Comparison of ENCODE assay signal across 13 mouse cellular contexts in the genomic region with DNA sequence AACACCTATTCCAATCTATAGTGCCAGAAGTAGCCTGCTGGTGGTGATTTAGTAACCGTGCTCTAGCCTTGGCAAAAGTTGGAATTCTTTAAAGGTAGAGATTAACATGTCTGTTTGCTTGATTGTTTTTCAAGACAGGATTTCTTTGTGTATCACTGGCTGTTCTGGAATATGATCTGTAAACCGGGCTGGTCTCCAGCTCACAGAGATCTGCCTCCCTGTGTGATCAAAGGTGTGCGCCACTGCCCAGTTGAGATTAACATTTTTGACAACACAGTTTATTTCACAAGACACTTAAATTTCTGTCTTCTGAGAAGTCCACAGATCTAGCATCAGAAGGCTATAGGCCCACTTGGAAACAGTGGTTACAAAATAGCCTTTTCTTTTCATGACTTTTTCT.
"Had no signal": no experiment of that assay in that cellular context is flagged by ENCODE, and none has a peak within 500 bp of the region (broad histone marks: within the 10 kb centered on the region; RNA-seq: fewer than 3 reads in every experiment).

No protein-coding gene starts in this region.

- H3K9ac ChIP-seq: limb, embryonic 15.5 days; lung, embryonic 15.5 days; midbrain, embryonic 13.5 days; stomach, embryonic 15.5 days had no signal

- H3K36me3 ChIP-seq: limb, embryonic 15.5 days; lung, embryonic 15.5 days; midbrain, embryonic 13.5 days; stomach, embryonic 15.5 days had no signal

- H3K9me3 ChIP-seq: limb, embryonic 15.5 days; lung, embryonic 15.5 days; midbrain, embryonic 13.5 days; stomach, embryonic 15.5 days had no signal

- ATAC-seq: intestine, postnatal 0 days; midbrain, embryonic 13.5 days had no signal

- H3K27ac ChIP-seq: left cerebral cortex, adult 2 months; limb, embryonic 15.5 days; lung, embryonic 15.5 days; macrophage; midbrain, embryonic 13.5 days; stomach, embryonic 15.5 days had no signal

- H3K4me3 ChIP-seq: left cerebral cortex, adult 2 months; limb, embryonic 15.5 days; lung, embryonic 15.5 days; midbrain, embryonic 13.5 days; stomach, embryonic 15.5 days had no signal

- H3K4me2 ChIP-seq: limb, embryonic 15.5 days; lung, embryonic 15.5 days; midbrain, embryonic 13.5 days; stomach, embryonic 15.5 days had no signal

- H3K27me3 ChIP-seq: lung, embryonic 15.5 days; stomach, embryonic 15.5 days had no signal

- DNase-seq: kidney, adult 8-10 months; kidney, postnatal 25 days; lung, postnatal 14 days; right cerebral cortex, postnatal 14 days; thymus, adult 2 months; thymus, postnatal 36 days had no signal
